Mouse (Mus musculus): Measurements from ENCODE around the gene Atg2b. TPM values are rescaled to one million over a fixed set of nuclear protein-coding genes. Genes with fewer than 3 reads are reported as not detected.

The Atg2b gene
- polyA plus RNA-seq, 1 experiment from 2014 or later = 11.1 TPM

DNA sequence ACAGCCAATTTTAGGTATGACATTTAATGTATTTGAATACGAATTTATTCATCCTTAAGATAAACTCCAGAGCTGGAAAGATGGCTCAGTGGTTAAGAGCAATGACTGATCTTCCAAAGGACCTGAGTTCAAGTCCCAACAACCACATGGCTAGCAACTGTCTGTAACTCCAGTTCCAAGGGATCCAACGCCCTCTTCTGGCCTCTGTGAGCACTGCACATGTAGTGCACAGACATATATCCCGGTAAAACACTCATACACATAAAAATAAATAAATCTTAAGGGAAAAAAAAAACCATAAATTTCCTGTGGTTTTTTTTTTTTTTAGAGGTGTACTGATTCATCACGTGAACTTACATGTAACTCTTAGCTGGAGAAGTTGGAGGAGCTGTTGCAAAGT is 47.5 kb downstream of the Atg2b start:
- no peak overlapping the region for H3K27ac ChIP-seq (ENCODE audit: low read length)
- peaks cover 26% of the 10 kb centered on the region for H3K36me3 ChIP-seq (ENCODE audit: control insufficient read depth, insufficient read depth, low read length)
- no peak overlapping the region for H3K9ac ChIP-seq (ENCODE audit: low read length)
- H3K4me3 ChIP-seq (replicated peaks; ENCODE audit: low read length) = no peak overlapping the region
- no peaks in the 10 kb centered on the region for H3K9me3 ChIP-seq (replicated peaks; ENCODE audit: control insufficient read depth, low read length)
- H3K4me1 ChIP-seq (ENCODE audit: control insufficient read depth, insufficient read depth, low read length) = no peaks in the 10 kb centered on the region
- ATAC-seq (ENCODE audit: insufficient read depth, low FRiP score) = no peak
- 79% methylated on average over 4 of the region's 4 CpGs for WGBS
- H3K4me2 ChIP-seq (ENCODE audit: low read depth, low read length) = no peak overlapping the region
- H3K27me3 ChIP-seq (ENCODE audit: control insufficient read depth, insufficient read depth, low read length) = no peaks in the 10 kb centered on the region

GRCm38 (mm10) chr12:105636551-105636950 is 48.5 kb downstream of the Atg2b start:
- Histone ChIP-seq H3K4me3 (replicated peaks; ENCODE audit: low read length) (no peak overlapping the region), H3K36me3 (ENCODE audit: control insufficient read depth, insufficient read depth, low read length) (peaks cover 26% of the 10 kb centered on the region), H3K27ac (ENCODE audit: low read length) (no peak overlapping the region), H3K4me2 (ENCODE audit: low read depth, low read length) (no peak overlapping the region), H3K9me3 (replicated peaks; ENCODE audit: control insufficient read depth, low read length) (no peaks in the 10 kb centered on the region), H3K4me1 (ENCODE audit: control insufficient read depth, insufficient read depth, low read length) (no peaks in the 10 kb centered on the region), H3K9ac (ENCODE audit: low read length) (no peak overlapping the region), H3K27me3 (ENCODE audit: control insufficient read depth, insufficient read depth, low read length) (no peaks in the 10 kb centered on the region)
- 90% methylated on average over 9 of the region's 9 CpGs for WGBS
- ATAC-seq (ENCODE audit: insufficient read depth, low FRiP score) = no peak

DNA sequence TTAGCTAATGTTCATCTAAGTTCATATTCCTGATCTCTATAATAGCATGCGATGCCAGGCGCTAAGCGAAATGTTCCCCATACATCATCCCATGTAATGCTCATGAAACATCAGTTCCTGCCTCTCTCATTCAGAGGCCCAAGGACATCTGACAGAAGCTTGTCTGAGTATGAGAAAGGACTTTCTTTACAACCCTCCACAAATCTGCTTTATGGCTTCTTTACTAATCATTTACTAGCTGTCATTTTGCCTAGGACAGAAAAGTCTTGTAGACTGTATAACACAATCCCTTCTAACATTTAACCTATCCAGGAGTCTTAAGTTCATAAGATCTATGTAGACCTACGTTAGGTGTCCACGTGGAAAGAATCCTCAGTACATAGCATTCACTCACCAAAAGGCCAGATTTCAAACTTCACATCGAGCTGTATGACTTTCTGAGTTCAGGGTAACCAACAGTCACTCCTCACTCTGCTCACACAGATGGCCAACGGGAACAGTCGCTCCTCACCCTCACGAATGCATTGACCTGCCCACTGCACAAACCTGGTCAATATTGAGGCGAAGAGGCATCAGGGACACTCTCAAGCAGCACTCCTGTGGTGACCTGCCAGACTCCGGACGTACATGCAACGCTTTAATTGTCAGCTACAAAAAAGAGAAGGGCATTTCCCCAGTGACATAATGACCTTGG is 50.5 kb downstream of the Atg2b start:
- no peaks in the 10 kb centered on the region for H3K9me3 ChIP-seq (replicated peaks; ENCODE audit: control insufficient read depth, low read length)
- H3K36me3 ChIP-seq (ENCODE audit: control insufficient read depth, insufficient read depth, low read length) = peaks cover 15% of the 10 kb centered on the region; the same call in 1 of the 2 replicates
- no peaks in the 10 kb centered on the region for H3K27me3 ChIP-seq (ENCODE audit: control insufficient read depth, insufficient read depth, low read length)
- H3K4me3 ChIP-seq (replicated peaks; ENCODE audit: low read length) = no peak overlapping the region
- no peak for ATAC-seq (ENCODE audit: insufficient read depth, low FRiP score)
- H3K9ac ChIP-seq (ENCODE audit: low read length) = no peak overlapping the region
- H3K4me2 ChIP-seq (ENCODE audit: low read depth, low read length) = no peak overlapping the region
- H3K4me1 ChIP-seq (ENCODE audit: control insufficient read depth, insufficient read depth, low read length) = no peaks in the 10 kb centered on the region
- 94% methylated on average over 13 of the region's 13 CpGs for WGBS
- no peak overlapping the region for H3K27ac ChIP-seq (ENCODE audit: low read length)

GRCm38 (mm10) chr12:105625798-105626197 is 59.2 kb downstream of the Atg2b start:
- ATAC-seq (ENCODE audit: insufficient read depth, low FRiP score) = no peak
- Histone ChIP-seq H3K4me1 (ENCODE audit: control insufficient read depth, insufficient read depth, low read length) (no peaks in the 10 kb centered on the region), H3K27ac (ENCODE audit: low read length) (no peak overlapping the region), H3K27me3 (ENCODE audit: control insufficient read depth, insufficient read depth, low read length) (no peaks in the 10 kb centered on the region), H3K36me3 (ENCODE audit: control insufficient read depth, insufficient read depth, low read length) (peaks cover 31% of the 10 kb centered on the region), H3K4me2 (ENCODE audit: low read depth, low read length) (no peak overlapping the region), H3K9me3 (replicated peaks; ENCODE audit: control insufficient read depth, low read length) (no peaks in the 10 kb centered on the region), H3K9ac (ENCODE audit: low read length) (no peak overlapping the region), H3K4me3 (replicated peaks; ENCODE audit: low read length) (no peak overlapping the region)
- WGBS = 59% methylated on average over 7 of the region's 7 CpGs

- WGBS = 95% methylated on average over 12 of the region's 12 CpGs
- H3K36me3 ChIP-seq (ENCODE audit: control insufficient read depth, insufficient read depth, low read length) = peaks cover 36% of the 10 kb centered on the region
Measured at GRCm38 (mm10) chr12:105622981-105623539, 62.0 kb downstream of the Atg2b start.

GRCm38 (mm10) chr12:105622048-105622447 is 63.0 kb downstream of the Atg2b start:
- no peak for ATAC-seq (ENCODE audit: insufficient read depth, low FRiP score)
- no peaks in the 10 kb centered on the region for H3K4me1 ChIP-seq (ENCODE audit: control insufficient read depth, insufficient read depth, low read length)
- H3K4me2 ChIP-seq (ENCODE audit: low read depth, low read length) = no peak overlapping the region
- peaks cover 33% of the 10 kb centered on the region for H3K36me3 ChIP-seq (ENCODE audit: control insufficient read depth, insufficient read depth, low read length)
- no peak overlapping the region for H3K4me3 ChIP-seq (replicated peaks; ENCODE audit: low read length)
- H3K9me3 ChIP-seq (replicated peaks; ENCODE audit: control insufficient read depth, low read length) = no peaks in the 10 kb centered on the region
- no peak overlapping the region for H3K9ac ChIP-seq (ENCODE audit: low read length)
- WGBS = 94% methylated on average over 7 of the region's 7 CpGs
- H3K27ac ChIP-seq (ENCODE audit: low read length) = no peak overlapping the region
- no peaks in the 10 kb centered on the region for H3K27me3 ChIP-seq (ENCODE audit: control insufficient read depth, insufficient read depth, low read length)

More at GRCm38 (mm10) chr12:105622981-105623539, 62.0 kb downstream of the Atg2b start:
- Histone ChIP-seq H3K9ac (ENCODE audit: low read length) (no peak overlapping the region), H3K27ac (ENCODE audit: low read length) (no peak overlapping the region), H3K4me2 (ENCODE audit: low read depth, low read length) (no peak overlapping the region), H3K4me1 (ENCODE audit: control insufficient read depth, insufficient read depth, low read length) (no peaks in the 10 kb centered on the region), H3K4me3 (replicated peaks; ENCODE audit: low read length) (no peak overlapping the region), H3K9me3 (replicated peaks; ENCODE audit: control insufficient read depth, low read length) (no peaks in the 10 kb centered on the region), H3K27me3 (ENCODE audit: control insufficient read depth, insufficient read depth, low read length) (no peaks in the 10 kb centered on the region)
- ATAC-seq (ENCODE audit: insufficient read depth, low FRiP score) = no peak

DNA sequence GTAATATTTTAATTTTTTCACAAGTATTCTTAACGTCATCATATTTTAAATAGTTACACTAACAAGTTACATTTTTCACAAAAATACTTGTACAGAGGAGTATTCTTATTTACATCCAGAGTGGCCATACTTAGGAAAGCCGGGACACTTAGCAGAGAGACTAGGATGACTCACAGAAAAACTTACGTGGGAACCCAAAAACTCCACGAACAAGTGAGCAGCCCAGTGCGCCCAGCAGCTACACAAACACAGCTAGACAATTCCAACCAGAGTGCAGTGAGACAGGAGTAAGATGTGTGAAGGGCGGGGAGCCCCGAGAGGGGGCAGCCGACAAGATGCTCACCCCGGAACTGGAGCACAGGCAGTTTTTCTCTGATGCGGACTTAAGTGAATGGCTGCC is 71.5 kb downstream of the Atg2b start:
- H3K27ac ChIP-seq (ENCODE audit: low read length) = no peak overlapping the region
- no peaks in the 10 kb centered on the region for H3K27me3 ChIP-seq (ENCODE audit: control insufficient read depth, insufficient read depth, low read length)
- no peak overlapping the region for H3K4me3 ChIP-seq (replicated peaks; ENCODE audit: low read length)
- no peaks in the 10 kb centered on the region for H3K36me3 ChIP-seq (ENCODE audit: control insufficient read depth, insufficient read depth, low read length)
- no peak for ATAC-seq (ENCODE audit: insufficient read depth, low FRiP score)
- no peak overlapping the region for H3K9ac ChIP-seq (ENCODE audit: low read length)
- H3K4me1 ChIP-seq (ENCODE audit: control insufficient read depth, insufficient read depth, low read length) = no peaks in the 10 kb centered on the region
- H3K4me2 ChIP-seq (ENCODE audit: low read depth, low read length) = no peak overlapping the region
- WGBS = 90% methylated on average over 10 of the region's 10 CpGs
- no peaks in the 10 kb centered on the region for H3K9me3 ChIP-seq (replicated peaks; ENCODE audit: control insufficient read depth, low read length)

- no peak overlapping the region for H3K9ac ChIP-seq (ENCODE audit: low read length)
- no peaks in the 10 kb centered on the region for H3K36me3 ChIP-seq (ENCODE audit: control insufficient read depth, insufficient read depth, low read length)
- H3K4me2 ChIP-seq (ENCODE audit: low read depth, low read length) = no peak overlapping the region
- no peaks in the 10 kb centered on the region for H3K9me3 ChIP-seq (replicated peaks; ENCODE audit: control insufficient read depth, low read length)
- H3K27ac ChIP-seq (ENCODE audit: low read length) = no peak overlapping the region
- H3K4me1 ChIP-seq (ENCODE audit: control insufficient read depth, insufficient read depth, low read length) = no peaks in the 10 kb centered on the region
- 17% methylated on average over 7 of the region's 7 CpGs for WGBS
- H3K27me3 ChIP-seq (ENCODE audit: control insufficient read depth, insufficient read depth, low read length) = no peaks in the 10 kb centered on the region
- ATAC-seq (ENCODE audit: insufficient read depth, low FRiP score) = no peak
- H3K4me3 ChIP-seq (replicated peaks; ENCODE audit: low read length) = no peak overlapping the region
Measured at GRCm38 (mm10) chr12:105611748-105612147, 73.3 kb downstream of the Atg2b start.

- no peaks in the 10 kb centered on the region for H3K4me1 ChIP-seq (ENCODE audit: control insufficient read depth, insufficient read depth, low read length)
- H3K36me3 ChIP-seq (ENCODE audit: control insufficient read depth, insufficient read depth, low read length) = no peaks in the 10 kb centered on the region
- H3K4me2 ChIP-seq (ENCODE audit: low read depth, low read length) = no peak overlapping the region
- 80% methylated on average over 2 of the region's 2 CpGs for WGBS
- H3K9ac ChIP-seq (ENCODE audit: low read length) = no peak overlapping the region
- H3K27ac ChIP-seq (ENCODE audit: low read length) = no peak overlapping the region
- no peaks in the 10 kb centered on the region for H3K27me3 ChIP-seq (ENCODE audit: control insufficient read depth, insufficient read depth, low read length)
- no peak overlapping the region for H3K4me3 ChIP-seq (replicated peaks; ENCODE audit: low read length)
- H3K9me3 ChIP-seq (replicated peaks; ENCODE audit: control insufficient read depth, low read length) = no peaks in the 10 kb centered on the region
- ATAC-seq (ENCODE audit: insufficient read depth, low FRiP score) = no peak
Measured at GRCm38 (mm10) chr12:105611045-105611444, 74.0 kb downstream of the Atg2b start.
